Mouse (Mus musculus): ENCODE measurements around the gene Gja8.

Gja8 gene

GRCm38 (mm10) chr3:96925920-96926319, at the start of gene Gja8:
Gene Gja8 (minus strand): TSS chr3:96926020.
- DNase-seq = no peak

- DNase-seq = no peak
Measured at GRCm38 (mm10) chr3:96974467-96974866, 48.6 kb upstream of the Gja8 start.

DNA sequence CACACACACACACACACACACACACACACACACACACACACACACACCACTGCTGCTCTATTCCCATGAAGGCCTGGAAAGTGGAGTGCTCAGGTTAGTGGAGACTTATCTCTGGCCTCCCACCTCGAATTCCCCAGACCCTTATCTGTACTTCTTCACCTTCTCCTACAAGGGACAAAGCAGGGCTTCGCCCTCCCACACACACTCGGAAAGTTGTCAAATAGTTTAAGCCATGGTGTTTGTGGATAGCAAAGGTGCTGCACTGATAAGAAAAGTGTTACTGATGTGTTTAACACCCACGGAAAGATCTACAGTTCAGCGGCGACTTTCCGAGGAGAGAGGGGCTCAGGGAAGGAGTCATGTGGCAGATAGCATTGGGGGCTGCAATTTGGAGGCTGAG, 45.2 kb upstream of the Gja8 start:
- DNase-seq = no peak

DNA sequence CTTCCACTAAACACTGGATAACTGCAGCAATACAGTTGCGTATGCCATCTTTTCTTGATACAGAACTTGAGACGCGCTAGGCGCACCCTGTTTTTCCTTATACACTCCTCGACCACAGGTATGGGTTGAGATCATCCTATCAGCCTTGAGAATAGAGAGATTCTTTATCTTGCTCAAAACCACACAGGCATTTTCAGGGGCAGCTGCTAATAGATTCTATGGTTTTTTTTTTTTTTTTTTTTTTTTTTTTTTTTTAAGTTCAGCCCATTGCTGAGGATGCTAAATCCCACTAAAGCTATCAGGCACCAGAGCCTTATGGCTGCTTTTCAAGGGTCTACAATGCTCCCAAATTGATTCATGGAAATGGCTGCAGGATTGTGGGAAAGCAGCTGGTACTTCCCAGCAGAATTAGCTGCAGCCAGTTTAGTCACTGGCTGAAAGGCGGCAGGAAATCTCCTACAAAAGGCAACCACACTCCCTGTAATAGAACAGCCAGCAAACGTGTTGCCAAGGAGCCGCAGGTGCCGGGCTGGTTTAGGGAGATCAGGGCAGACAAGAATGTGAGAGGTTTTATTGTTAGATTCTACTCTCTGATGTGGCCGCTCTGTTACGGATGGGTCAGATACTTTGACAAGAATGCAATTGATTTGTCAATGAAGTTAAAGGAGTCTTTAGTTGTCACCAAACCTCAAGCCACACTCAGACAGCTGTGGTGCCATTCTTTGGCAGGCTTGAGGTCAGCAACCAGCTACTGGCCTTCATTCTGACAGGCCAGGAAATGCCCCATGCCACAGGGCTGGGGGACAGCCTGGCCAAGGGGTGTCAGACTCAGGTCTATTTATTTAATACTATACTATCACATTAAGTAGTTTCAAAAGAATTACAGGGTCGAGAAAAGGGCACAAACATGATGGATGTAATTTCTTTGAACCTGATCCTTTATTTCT, 37.5 kb upstream of the Gja8 start:
- peak; percentile 15 for DNase-seq

DNA sequence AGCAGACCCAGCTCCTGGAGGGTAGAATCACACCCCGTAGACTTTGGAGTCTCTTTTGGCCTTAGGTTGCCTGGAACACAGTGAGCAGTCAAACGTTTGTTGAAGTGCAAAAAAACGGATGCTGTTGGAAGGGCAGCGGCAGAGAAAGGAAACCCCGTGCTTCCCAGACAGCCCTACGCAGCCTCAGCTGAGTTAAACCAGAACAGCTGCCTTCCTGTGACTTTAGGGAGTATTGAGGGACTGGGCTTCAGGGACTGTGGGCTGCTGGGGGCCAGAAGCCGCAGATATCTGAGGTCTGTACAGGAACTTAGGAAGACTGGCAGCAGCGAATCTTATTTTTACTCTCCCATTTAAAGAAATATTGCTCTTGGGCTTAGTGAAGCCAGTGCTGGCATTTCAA, 34.8 kb upstream of the Gja8 start:
- DNase-seq = no peak

DNA sequence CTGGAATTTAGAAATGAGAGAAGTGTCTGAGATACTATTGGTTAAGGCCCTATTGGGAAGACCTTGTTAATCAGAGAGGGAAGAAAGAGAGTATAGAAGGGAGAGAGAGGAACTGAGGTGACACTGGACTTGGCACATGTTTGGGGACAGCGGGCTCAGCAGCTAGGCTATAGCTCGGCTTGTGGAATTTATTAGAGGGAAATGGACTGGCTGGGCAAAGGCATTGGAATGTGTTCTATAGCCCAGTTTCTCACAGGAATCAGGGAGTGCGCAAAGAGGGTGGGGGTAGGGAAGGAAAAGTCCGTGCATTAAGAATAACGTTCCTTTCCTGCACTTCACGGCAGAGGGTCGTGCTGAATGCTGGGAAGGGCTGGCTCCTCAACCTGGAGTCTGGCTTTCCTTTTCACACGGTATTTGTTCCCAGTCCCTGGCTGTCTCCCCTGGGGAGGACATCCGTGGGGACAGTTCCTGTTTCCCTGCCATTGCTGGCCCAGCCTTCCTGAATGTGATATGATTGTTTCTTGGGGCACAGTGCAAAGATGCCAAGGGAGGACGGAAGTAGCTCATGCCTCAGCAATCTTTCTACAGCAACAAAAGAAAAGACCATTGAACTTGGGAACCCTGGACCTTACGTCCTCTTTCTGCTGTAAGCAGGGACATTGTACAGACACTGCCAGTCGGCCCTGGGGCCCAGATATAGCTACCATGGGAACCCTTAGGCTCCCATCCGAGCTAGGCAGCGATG, 27.8 kb upstream of the Gja8 start:
- DNase-seq = no peak

GRCm38 (mm10) chr3:96942706-96943105, 16.9 kb upstream of the Gja8 start:
- DNase-seq = no peak

DNA sequence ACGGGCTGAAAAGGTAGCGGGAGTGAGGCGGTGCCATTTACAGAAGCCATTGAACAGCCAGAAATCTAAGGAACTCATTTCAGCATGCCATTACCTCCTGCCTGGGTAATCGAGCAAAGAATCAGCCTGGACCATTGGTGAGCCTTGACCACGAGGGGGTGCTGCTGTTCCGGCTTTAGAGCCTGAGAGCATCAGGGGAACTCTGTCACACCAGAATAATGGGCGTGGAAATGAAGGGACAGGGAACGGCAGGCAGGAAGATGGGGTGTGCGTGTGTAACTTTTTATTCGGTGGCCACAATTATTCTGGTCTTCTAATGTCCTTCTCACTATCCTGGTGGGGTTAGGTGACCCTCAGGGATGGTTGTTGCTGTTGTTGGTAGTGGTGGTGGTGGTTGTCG, 12.9 kb upstream of the Gja8 start:
- peak; percentile 91 for DNase-seq

DNA sequence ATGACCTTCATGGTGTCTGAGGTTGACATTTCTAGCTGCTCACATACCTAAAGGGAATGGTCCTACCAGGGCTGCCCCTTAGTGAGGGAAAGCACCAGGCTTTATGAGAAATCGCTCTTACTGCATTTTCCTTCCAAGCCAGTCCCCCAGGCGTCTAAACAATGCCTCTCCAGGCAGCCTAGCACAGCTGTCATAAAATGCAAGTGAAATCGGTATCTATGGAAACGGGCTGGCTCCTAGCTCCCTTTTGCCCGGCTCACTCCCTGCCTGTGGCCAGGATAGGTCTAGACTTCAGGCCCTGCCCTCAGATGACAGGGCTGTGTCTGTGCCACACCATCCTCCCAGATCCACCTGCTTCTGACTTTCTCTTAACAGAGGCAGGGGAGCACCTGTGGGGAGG, 11.8 kb upstream of the Gja8 start:
- DNase-seq = no peak

- no peak for DNase-seq
Measured at GRCm38 (mm10) chr3:96936241-96936640, 10.4 kb upstream of the Gja8 start.

GRCm38 (mm10) chr3:96931261-96931681, 5.5 kb upstream of the Gja8 start:
- no peak for DNase-seq

DNA sequence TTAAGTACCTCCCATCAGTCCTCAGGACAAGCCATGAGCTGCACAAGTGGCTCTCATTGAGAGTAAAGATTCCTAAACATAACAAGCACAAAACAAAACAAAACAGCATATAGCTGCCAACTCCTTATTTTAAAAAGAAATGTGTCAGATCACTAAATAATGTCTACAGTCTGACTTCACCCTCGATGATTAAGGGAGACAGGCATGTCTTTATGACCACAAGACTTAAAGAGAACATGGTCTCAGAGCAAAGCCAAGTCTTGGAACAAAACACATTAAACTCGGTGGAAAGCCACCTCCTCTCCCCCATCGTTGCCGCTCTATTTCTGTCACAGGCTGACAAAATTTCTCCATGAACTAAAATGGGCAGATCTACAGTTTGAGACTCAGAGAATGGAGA, 1.2 kb downstream of the Gja8 start:
- DNase-seq = no peak

GRCm38 (mm10) chr3:96920991-96921390, 4.8 kb downstream of the Gja8 start:
- no peak for DNase-seq

- no peak for DNase-seq
Measured at GRCm38 (mm10) chr3:96905592-96905991, 20.2 kb downstream of the Gja8 start.

DNA sequence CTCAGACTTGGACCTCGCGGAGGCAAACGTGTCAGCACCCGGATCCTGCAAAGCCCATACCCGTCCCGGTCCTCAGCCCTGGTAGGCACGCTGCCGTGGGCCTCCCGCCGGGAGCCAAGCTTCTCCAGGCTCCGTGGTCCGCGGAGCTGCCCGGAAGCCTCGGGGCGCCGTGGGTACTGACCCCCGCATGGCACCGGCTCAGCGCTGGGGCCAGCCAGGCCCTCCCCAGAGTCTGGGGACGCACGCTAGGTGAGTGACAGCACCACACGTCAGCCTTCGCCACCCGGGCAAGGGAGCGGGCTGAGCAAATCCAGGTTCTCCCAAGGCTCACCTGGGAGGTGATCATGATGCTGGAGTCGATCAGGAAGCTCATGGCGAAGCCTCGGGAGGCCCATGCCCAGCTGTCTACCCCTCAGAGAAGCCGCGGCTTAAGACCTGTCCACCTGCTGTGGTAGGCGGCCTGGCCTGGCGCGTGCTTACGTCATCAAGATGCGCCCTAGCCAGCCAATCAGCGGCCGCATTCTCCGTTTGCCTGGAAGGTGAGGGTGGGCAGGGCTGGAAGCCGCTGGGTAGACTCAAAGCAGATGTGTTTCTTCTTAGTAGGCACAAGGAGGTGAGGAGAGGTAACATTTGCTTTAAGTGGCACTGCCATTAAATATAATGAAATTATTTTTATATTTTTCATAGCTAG, 20.8 kb downstream of the Gja8 start, which contains the start of gene Gpr89:
Gene Gpr89 (minus strand): TSS at position 496 of the 691 bp plus-strand sequence.
- peak; percentile 94 for DNase-seq

DNA sequence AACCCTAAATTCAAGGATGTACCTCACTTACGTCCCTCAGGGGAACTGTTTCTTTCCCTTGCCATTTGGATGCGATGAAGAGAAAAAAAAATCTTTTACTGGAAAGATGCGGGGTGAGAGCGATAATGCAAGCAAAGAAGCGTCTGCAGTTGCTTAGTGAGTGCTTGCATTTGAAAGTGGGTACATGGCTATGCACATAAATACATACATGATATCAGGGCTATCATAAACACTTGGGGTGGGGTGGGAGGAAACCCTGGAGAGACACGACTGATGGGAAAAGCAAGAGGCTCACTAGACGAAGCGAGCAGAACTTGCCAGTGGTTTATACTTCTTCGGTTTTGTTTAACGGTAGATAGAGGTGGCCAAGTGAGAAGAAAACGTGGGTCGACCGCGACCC, 21.4 kb downstream of the Gja8 start, which contains the start of gene Gja5:
Gene Gja5 (plus strand): TSS at position 301 of the 400 bp plus-strand sequence.
- DNase-seq = no peak

DNA sequence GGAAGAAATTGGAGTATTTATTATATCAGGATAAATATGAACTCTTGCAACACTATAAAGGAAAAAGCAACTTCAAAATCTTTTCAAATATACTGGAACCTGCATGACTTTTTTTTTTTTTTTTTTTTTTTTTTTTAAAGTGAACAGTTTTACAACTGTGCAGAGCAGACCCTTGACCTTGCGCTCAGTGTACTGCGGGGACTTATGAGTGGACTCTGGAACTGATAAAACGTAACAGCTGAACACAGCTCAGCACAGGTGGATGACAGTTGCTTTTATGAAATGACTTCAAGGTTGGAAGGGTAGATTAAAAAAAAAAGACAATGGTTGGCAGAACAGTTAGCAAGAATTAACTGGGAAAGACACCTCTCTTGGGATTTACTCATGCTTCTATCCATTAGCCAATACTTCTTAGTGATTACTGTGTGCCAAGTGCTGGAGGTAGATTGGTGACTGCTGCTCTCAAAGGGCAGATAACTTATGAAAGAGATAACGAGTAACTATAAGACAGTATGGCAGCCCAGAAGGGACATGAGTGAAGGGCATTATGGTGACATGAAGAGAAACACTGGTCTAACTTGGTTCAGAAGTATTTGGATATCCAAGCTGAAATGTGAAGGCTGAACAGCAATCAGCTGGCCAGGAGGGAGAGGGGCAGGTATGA, 23.4 kb downstream of the Gja8 start:
- no peak for DNase-seq

GRCm38 (mm10) chr3:96883690-96884089, 42.1 kb downstream of the Gja8 start:
- no peak for DNase-seq

DNA sequence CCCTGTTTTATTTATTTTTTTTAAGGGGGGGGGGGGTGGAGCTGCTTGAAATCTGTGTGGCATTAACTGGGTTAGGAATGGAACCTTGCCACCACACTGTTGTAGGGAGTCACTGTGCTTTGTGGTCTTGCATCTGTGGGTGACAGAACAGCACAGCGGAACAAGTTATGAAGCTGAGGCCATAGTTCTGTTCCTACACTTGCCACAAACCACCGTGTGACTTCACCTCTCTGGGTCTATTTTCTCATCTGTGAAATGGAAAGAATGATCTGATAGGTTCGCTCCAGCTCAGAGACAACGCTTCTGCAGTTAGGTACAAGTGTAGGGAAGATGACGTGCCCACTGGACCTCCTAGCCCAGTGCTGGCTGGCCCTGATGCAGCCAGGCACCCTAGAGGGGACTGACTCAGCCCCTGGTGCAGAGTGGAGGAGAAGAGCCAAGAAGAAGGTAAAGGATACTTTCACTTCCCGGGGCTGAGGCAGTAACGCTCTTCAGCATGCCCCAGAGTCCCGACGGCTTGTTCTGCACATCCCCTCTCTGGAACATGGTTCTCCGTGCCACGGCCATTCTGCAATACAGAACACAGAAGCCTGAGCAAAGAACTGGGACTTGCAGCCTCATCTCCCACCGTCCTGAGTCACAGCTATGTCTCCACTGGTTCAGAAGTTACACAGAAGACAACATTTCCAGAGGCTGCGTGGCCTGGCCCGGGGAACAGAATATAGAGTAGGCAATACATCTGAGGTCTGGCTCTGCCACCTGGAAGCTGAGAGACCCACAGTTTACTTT, 43.6 kb downstream of the Gja8 start:
- DNase-seq = no peak

DNA sequence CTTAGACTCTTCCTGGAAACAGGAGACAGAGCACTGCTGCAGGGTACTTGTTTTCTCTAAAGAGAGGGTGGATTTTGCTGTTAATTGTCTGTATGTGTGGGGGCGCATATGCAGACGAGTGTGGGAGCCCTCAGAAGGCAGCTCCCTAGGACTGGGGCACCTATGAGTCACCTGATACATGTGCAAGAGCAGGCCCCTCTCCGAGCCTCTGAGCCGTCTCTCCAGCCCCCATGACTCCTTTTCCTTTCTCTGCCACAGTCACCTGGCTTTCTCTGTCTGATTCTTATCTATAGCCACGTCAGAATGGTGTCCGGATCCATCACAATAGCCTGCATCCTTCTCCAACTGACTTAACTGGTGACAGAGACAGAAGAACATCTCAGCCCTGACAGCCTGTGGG, 44.3 kb downstream of the Gja8 start:
- no peak for DNase-seq

- no peak for DNase-seq
Measured at GRCm38 (mm10) chr3:96880385-96880784, 45.4 kb downstream of the Gja8 start.

- no peak for DNase-seq
Measured at GRCm38 (mm10) chr3:96879536-96879935, 46.3 kb downstream of the Gja8 start.

Data from right cerebral cortex, postnatal 14 days (tissue).